Mouse (Mus musculus) 416B (cell line): ENCODE measurements at regions not wholly inside any gene's neighbourhood (a gene's known extent, or its start where the extent isn't known, plus 50 kb on each side); places are given as distances from the start of the nearest gene placed in this dataset.

Experiments
- DNase-seq: peaks from one replicate; pipeline ENCODE4 v3.0.0; 2011; ENCODE audit warnings: low read depth

GRCm38 (mm10) chr5:69877100-69877499 is 285.0 kb upstream of the Gnpda2 start:
- DNase-seq = no peak

GRCm38 (mm10) chr5:69863027-69863426 is 270.9 kb upstream of the Gnpda2 start:
- no peak for DNase-seq

GRCm38 (mm10) chr5:69844809-69845208 is 252.7 kb upstream of the Gnpda2 start:
- DNase-seq = peak; percentile 67

- DNase-seq = no peak
Measured at GRCm38 (mm10) chr5:69837947-69838710, 246.0 kb upstream of the Gnpda2 start.

GRCm38 (mm10) chr5:69836356-69836755 is 244.2 kb upstream of the Gnpda2 start:
- DNase-seq = no peak

GRCm38 (mm10) chr5:69835162-69835561 is 243.0 kb upstream of the Gnpda2 start:
- no peak for DNase-seq

GRCm38 (mm10) chr5:69817778-69818177 is 225.6 kb upstream of the Gnpda2 start:
- DNase-seq = no peak

GRCm38 (mm10) chr5:69817035-69817434 is 224.9 kb upstream of the Gnpda2 start:
- DNase-seq = no peak

GRCm38 (mm10) chr5:69815356-69815755 is 223.2 kb upstream of the Gnpda2 start:
- peak; percentile 60 for DNase-seq

GRCm38 (mm10) chr5:69802612-69803011 is 210.5 kb upstream of the Gnpda2 start:
- no peak for DNase-seq

GRCm38 (mm10) chr5:69802101-69802500 is 210.0 kb upstream of the Gnpda2 start:
- DNase-seq = peak; percentile 94

GRCm38 (mm10) chr5:69795316-69795715 is 203.2 kb upstream of the Gnpda2 start:
- DNase-seq = peak; percentile 75

- no peak for DNase-seq
Measured at GRCm38 (mm10) chr5:69794641-69795040, 202.5 kb upstream of the Gnpda2 start.

GRCm38 (mm10) chr5:69756769-69757485 is 164.8 kb upstream of the Gnpda2 start:
- DNase-seq = no peak

- DNase-seq = no peak
Measured at GRCm38 (mm10) chr5:69756360-69756759, 164.2 kb upstream of the Gnpda2 start.

GRCm38 (mm10) chr5:69740511-69740910 is 148.4 kb upstream of the Gnpda2 start:
- DNase-seq = no peak

- peak; percentile 15 for DNase-seq
Measured at GRCm38 (mm10) chr5:69721351-69722006, 129.3 kb upstream of the Gnpda2 start.

- no peak for DNase-seq
Measured at GRCm38 (mm10) chr5:69716087-69716486, 123.9 kb upstream of the Gnpda2 start.

- peak; percentile 17 for DNase-seq
Measured at GRCm38 (mm10) chr5:69707099-69707498, 115.0 kb upstream of the Gnpda2 start.

- DNase-seq = no peak
Measured at GRCm38 (mm10) chr5:69705168-69705532, 113.0 kb upstream of the Gnpda2 start.

- peak; percentile 79 for DNase-seq
Measured at GRCm38 (mm10) chr5:69704261-69705167, 112.4 kb upstream of the Gnpda2 start.

- no peak for DNase-seq
Measured at GRCm38 (mm10) chr5:69678770-69679169, 86.6 kb upstream of the Gnpda2 start.
